Mouse (Mus musculus): ENCODE data around the gene Vsir.

- TF ChIP-seq CTCF (IDR thresholded peaks at IDR 0.05; ENCODE audit: extremely low read depth, insufficient read depth, insufficient read length, insufficient replicate concordance), result no peak
- no peak for TF ChIP-seq POLR2A (IDR thresholded peaks at IDR 0.05; ENCODE audit: low read depth, low read length)
Measured at GRCm38 (mm10) chr10:60344111-60344510, 2.5 kb upstream of the Vsir start.

Measured in spleen, adult 2 months (tissue).